Mouse (Mus musculus) kidney, embryonic 14.5 days (tissue): Measurements from ENCODE around the gene Flrt3. TPM values are rescaled to one million over a fixed set of nuclear protein-coding genes. Genes with fewer than 3 reads are reported as not detected.
A peak's percentile ranks its signal among the peaks of the same experiment; 100 is the strongest.

ENCODE experiments used
- ATAC-seq: fragments of 200-750 bp; cut with Nextera tagmentation; 2 replicates; pipeline ENCODE4 v1.8.0; 2017; ENCODE audit warnings: moderate number of reproducible peaks, mild to moderate bottlenecking, moderate TSS enrichment, moderate library complexity; ENCODE audit not compliant: low FRiP score, low TSS enrichment
- H3K27ac ChIP-seq: fragments of 300-500 bp; sonication (generic); 2 replicates; pipeline ENCODE4 v1.5.1; 2014; ENCODE audit warnings: low read depth, mild to moderate bottlenecking, low read length, moderate library complexity, mixed read lengths
- H3K27me3 ChIP-seq: fragments of 300-500 bp; sonication (generic); 2 replicates; pipeline ENCODE4 v1.6.1; 2014; ENCODE audit warnings: mild to moderate bottlenecking, low read length; ENCODE audit not compliant: control insufficient read depth, insufficient read depth
- H3K36me3 ChIP-seq: fragments of 300-500 bp; sonication (generic); 2 replicates; pipeline ENCODE4 v1.6.1; 2014; ENCODE audit warnings: low read length, mixed read lengths; ENCODE audit not compliant: control insufficient read depth, insufficient read depth
- H3K4me1 ChIP-seq: fragments of 300-500 bp; sonication (generic); 2 replicates; pipeline ENCODE4 v1.6.1; 2014; ENCODE audit warnings: low read length, mixed read lengths; ENCODE audit not compliant: control insufficient read depth, insufficient read depth
- H3K4me2 ChIP-seq: fragments of 300-500 bp; sonication (generic); replicated peaks from 2 replicates; pipeline ENCODE4 v1.6.1; 2014; ENCODE audit warnings: low read depth, mild to moderate bottlenecking, low read length
- H3K4me3 ChIP-seq: fragments of 300-500 bp; sonication (generic); 2 replicates; pipeline ENCODE4 v1.5.1; 2014; ENCODE audit warnings: mild to moderate bottlenecking, low read length
- H3K9ac ChIP-seq: fragments of 300-500 bp; sonication (generic); 2 replicates; pipeline ENCODE4 v1.6.1; 2014; ENCODE audit warnings: low read depth, mild to moderate bottlenecking, low read length, moderate library complexity
- H3K9me3 ChIP-seq: fragments of 300-500 bp; sonication (generic); 2 replicates; pipeline ENCODE4 v1.6.1; 2016; ENCODE audit warnings: low read length; ENCODE audit not compliant: control insufficient read depth
- WGBS: fragments of 180-500 bp; shearing (Covaris S2); extraction: QIAGEN DNeasy Blood & Tissue Kit; methylation state at CpG from one replicate; pipeline ENCODE4 v1.1.7; 2014; 5-methylcytosine and 5-hydroxymethylcytosine counted together
- polyA plus RNA-seq: library from polyadenylated mRNA; unstranded; fragments of >200 nt; fragmentation: Nextera tagmentation; extraction: Ambion mirVana; gene quantifications from 2 replicates; pipeline ENCODE4 v1.2.1, GENCODE M21; 2014

Flrt3 gene
- polyA plus RNA-seq, 1 experiment from 2014 or later = 27.5 TPM

DNA sequence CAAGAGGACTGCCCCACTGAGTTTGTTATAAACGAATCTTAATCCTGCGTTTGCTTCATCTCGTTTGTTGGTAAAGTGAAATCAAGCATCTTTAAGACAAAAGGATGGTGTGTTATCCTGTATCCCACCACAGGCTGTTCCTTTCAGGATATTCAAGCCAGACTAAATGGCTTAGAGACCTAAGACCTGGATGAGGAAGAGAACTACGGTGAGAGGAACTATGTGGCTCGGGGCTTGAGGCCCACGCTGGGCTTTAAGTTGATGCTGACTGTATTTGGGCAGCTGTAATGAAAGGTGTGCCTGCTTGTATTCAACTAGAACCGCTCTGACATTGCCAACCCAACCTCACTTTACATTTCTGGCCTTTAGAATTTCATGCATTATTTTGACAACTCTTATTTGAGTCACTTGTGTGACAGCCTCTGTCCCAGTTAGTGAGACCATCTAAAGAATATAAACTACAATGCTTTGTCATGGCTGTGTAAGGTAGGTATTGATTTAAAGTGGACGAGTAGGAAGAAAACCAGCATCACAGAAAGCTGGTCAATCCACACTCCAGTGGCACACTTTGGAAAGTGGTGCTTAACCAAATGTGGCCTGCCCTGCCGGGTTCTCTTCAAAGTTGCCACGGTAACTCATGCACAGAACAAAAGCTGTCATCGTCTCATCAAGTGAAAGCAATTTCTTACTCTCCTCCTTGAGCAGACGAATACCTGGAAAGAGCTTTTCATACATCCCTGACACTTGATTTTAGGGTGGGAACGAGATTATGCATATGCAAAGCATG, 3.8 kb downstream of the Flrt3 start:
- peak overlapping the region; percentile 21 for H3K4me3 ChIP-seq
- no peak for ATAC-seq
- H3K9ac ChIP-seq = peak overlapping the region; percentile 8
- H3K27ac ChIP-seq = no peak overlapping the region
- no peaks in the 10 kb centered on the region for H3K9me3 ChIP-seq
- WGBS = 69% methylated on average over 13 of the region's 13 CpGs
- no peaks in the 10 kb centered on the region for H3K27me3 ChIP-seq
- H3K36me3 ChIP-seq = peaks cover 4% of the 10 kb centered on the region; the same call in 1 of the 2 replicates
- H3K4me2 ChIP-seq = peak overlapping the region; percentile 34
- H3K4me1 ChIP-seq = peaks cover 11% of the 10 kb centered on the region; the same call in 1 of the 2 replicates

DNA sequence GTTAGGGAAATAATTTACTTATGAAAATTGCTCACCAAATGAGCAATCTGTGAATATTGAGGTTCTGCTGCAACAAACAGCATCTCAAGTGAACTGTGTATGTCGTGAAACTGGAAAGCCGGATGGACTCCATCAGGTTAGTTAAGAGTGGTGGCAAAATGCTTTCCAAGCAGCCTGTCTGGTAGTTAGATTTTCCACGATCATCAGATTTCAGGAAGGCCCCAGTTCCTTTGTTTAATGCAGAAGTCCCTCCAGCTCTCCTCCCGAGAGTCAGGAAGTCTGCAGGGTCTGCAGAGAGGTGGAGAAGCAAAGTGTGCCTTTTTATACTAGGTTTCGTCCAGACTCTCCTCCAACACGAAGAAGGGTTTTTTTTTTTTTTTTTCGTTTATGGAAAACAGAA, 4.4 kb downstream of the Flrt3 start:
- Histone ChIP-seq H3K36me3 (peaks cover 4% of the 10 kb centered on the region; the same call in 1 of the 2 replicates), H3K9ac (peak overlapping the region; percentile 8; the same call in 1 of the 2 replicates), H3K4me1 (peaks cover 11% of the 10 kb centered on the region; the same call in 1 of the 2 replicates), H3K9me3 (no peaks in the 10 kb centered on the region), H3K27me3 (no peaks in the 10 kb centered on the region), H3K27ac (no peak overlapping the region), H3K4me3 (no peak overlapping the region), H3K4me2 (peak overlapping the region; percentile 6; the same call in 1 of the 2 replicates)
- ATAC-seq = no peak
- WGBS = 29% methylated on average over 7 of the region's 7 CpGs

- no peak for ATAC-seq
- peaks cover 11% of the 10 kb centered on the region; the same call in 1 of the 2 replicates for H3K4me1 ChIP-seq
- no peaks in the 10 kb centered on the region for H3K9me3 ChIP-seq
- no peak overlapping the region for H3K9ac ChIP-seq
- no peak overlapping the region for H3K4me3 ChIP-seq
- H3K27ac ChIP-seq = no peak overlapping the region
- WGBS = 94% methylated on average over 4 of the region's 4 CpGs
- H3K27me3 ChIP-seq = no peaks in the 10 kb centered on the region
- H3K36me3 ChIP-seq = peaks cover 25% of the 10 kb centered on the region
- H3K4me2 ChIP-seq = no peak overlapping the region
Measured at GRCm38 (mm10) chr2:140664381-140664780, 6.9 kb downstream of the Flrt3 start.

- 47% methylated on average over 5 of the region's 5 CpGs for WGBS
- ATAC-seq = 0 out of 2 replicates have a peak, but pooled peaks have one; percentile 32
Measured at GRCm38 (mm10) chr2:140662673-140663072, 8.6 kb downstream of the Flrt3 start.

GRCm38 (mm10) chr2:140653978-140654377, 17.3 kb downstream of the Flrt3 start:
- Histone ChIP-seq H3K27me3 (no peaks in the 10 kb centered on the region), H3K4me3 (no peak overlapping the region)
- WGBS = 70% methylated on average over 2 of the region's 2 CpGs

More at GRCm38 (mm10) chr2:140662673-140663072, 8.6 kb downstream of the Flrt3 start:
- Histone ChIP-seq H3K27me3 (no peaks in the 10 kb centered on the region), H3K4me3 (no peak overlapping the region), H3K27ac (no peak overlapping the region), H3K4me1 (peaks cover 5% of the 10 kb centered on the region; the same call in 1 of the 2 replicates), H3K36me3 (peaks cover 32% of the 10 kb centered on the region), H3K9ac (no peak overlapping the region), H3K9me3 (no peaks in the 10 kb centered on the region), H3K4me2 (no peak overlapping the region)

DNA sequence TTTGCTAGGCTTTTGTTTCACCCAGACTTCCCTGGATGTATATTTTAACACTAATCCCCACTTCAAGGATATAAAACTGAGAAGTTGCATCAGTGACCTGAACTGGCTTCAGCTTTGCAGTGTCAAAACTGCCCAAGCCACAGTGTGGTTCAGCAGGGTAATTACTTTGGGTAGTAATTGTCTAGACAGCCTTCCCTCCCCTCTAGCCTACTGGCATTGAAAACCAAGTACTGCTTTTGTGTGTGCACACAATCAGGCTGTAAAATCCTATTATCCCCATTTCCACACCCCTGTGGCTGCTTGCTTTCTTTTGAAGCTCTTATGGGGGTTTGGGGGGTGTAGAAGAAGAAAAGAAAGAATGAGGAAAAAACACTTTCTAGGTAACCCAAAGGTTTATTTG, 17.8 kb downstream of the Flrt3 start:
- H3K9me3 ChIP-seq = no peaks in the 10 kb centered on the region
- H3K9ac ChIP-seq = no peak overlapping the region
- H3K27me3 ChIP-seq = no peaks in the 10 kb centered on the region
- H3K4me2 ChIP-seq = no peak overlapping the region
- H3K36me3 ChIP-seq = peaks cover 1% of the 10 kb centered on the region; the same call in 1 of the 2 replicates
- H3K27ac ChIP-seq = no peak overlapping the region
- H3K4me3 ChIP-seq = no peak overlapping the region
- H3K4me1 ChIP-seq = no peaks in the 10 kb centered on the region
- ATAC-seq = no peak

More at GRCm38 (mm10) chr2:140653978-140654377, 17.3 kb downstream of the Flrt3 start:
- no peak for ATAC-seq
- Histone ChIP-seq H3K4me2 (no peak overlapping the region), H3K9me3 (no peaks in the 10 kb centered on the region), H3K36me3 (peaks cover 5% of the 10 kb centered on the region; the same call in 1 of the 2 replicates), H3K9ac (no peak overlapping the region), H3K4me1 (no peaks in the 10 kb centered on the region), H3K27ac (no peak overlapping the region)

DNA sequence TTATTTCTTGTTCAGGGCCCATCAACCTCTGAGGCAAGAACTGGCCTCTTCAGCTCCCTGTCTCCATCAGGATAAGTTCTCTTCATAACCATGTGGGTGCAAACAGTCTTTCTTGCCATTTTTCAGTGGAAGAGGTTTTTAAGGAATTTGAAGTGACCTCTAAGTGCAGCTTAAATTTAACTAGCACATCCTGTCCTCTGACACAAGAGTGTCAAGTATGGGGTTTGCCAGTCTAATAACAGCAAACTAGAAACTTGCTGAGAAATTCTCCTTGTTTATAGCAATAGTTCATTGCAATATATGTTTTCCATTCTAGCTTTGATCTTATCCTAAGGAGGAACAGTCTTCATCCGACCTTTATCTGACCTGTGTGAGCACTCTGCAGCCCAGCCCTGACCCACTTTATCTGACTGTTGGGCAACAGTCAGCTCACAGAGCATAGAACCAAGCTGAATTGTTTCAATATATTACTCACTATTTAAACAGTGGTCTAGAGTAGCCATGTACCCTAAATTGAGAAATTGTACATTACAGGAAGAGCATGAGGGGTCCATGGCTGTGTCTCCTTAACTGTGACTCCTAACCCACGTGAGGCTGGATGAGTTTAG, 49.4 kb downstream of the Flrt3 start:
- Histone ChIP-seq H3K9me3 (no peaks in the 10 kb centered on the region), H3K4me3 (no peak overlapping the region), H3K36me3 (no peaks in the 10 kb centered on the region), H3K9ac (no peak overlapping the region), H3K27me3 (no peaks in the 10 kb centered on the region), H3K4me2 (no peak overlapping the region), H3K27ac (no peak overlapping the region), H3K4me1 (no peaks in the 10 kb centered on the region)
- 69% methylated on average over 2 of the region's 2 CpGs for WGBS
- ATAC-seq = no peak

GRCm38 (mm10) chr2:140615451-140615850, 55.8 kb downstream of the Flrt3 start:
- no peaks in the 10 kb centered on the region for H3K4me1 ChIP-seq
- no peak overlapping the region for H3K9ac ChIP-seq
- H3K27ac ChIP-seq = no peak overlapping the region
- no peaks in the 10 kb centered on the region for H3K9me3 ChIP-seq
- no peak overlapping the region for H3K4me2 ChIP-seq
- ATAC-seq = no peak
- no peaks in the 10 kb centered on the region for H3K27me3 ChIP-seq
- 91% methylated on average over 2 of the region's 2 CpGs for WGBS
- H3K4me3 ChIP-seq = no peak overlapping the region
- no peaks in the 10 kb centered on the region for H3K36me3 ChIP-seq
